Mouse (Mus musculus) small intestine, adult 2 months (tissue): ENCODE measurements at regions not wholly inside any gene's neighbourhood (a gene's known extent, or its start where the extent isn't known, plus 50 kb on each side); places are given as distances from the start of the nearest gene placed in this dataset.

Experiments
- H3K27ac ChIP-seq: fragments of 200-500 bp; 2 replicates; pipeline ENCODE4 v1.5.1; 2012; ENCODE audit warnings: low read depth, low read length, control low read depth, inconsistent platforms; ENCODE audit not compliant: insufficient read depth
- H3K27me3 ChIP-seq: fragments of 200-500 bp; 2 replicates; pipeline ENCODE4 v1.6.1; 2012; ENCODE audit warnings: mild to moderate bottlenecking, moderate library complexity, low read length, inconsistent platforms; ENCODE audit not compliant: control insufficient read depth, insufficient read depth
- H3K36me3 ChIP-seq: fragments of 200-500 bp; 2 replicates; pipeline ENCODE4 v1.6.1; 2012; ENCODE audit warnings: mild to moderate bottlenecking, low read length, control low read depth, inconsistent platforms; ENCODE audit not compliant: control insufficient read depth, insufficient read depth
- H3K4me1 ChIP-seq: fragments of 200-500 bp; 2 replicates; pipeline ENCODE4 v1.6.1; 2012; ENCODE audit warnings: low read length, inconsistent platforms, mixed read lengths; ENCODE audit not compliant: control insufficient read depth, insufficient read depth, insufficient read length
- H3K4me3 ChIP-seq: fragments of 200-500 bp; 2 replicates; pipeline ENCODE4 v1.5.1; 2012; ENCODE audit warnings: low read depth, mild to moderate bottlenecking, control low read depth, inconsistent platforms, low read length, moderate library complexity
- CTCF ChIP-seq: fragments of 200-500 bp; IDR thresholded peaks from 2 replicates; pipeline ENCODE4 v1.5.1; 2012; ENCODE audit warnings: low read depth, mild to moderate bottlenecking, control low read depth, inconsistent platforms, low read length, moderate library complexity, mixed read lengths; ENCODE audit not compliant: insufficient replicate concordance, insufficient read length; ENCODE audit errors: extremely low read depth
- POLR2A ChIP-seq: fragments of 200-500 bp; IDR thresholded peaks from 2 replicates; pipeline ENCODE4 v1.6.1; 2012; ENCODE audit warnings: low read depth, mild to moderate bottlenecking, control low read depth, inconsistent platforms, low read length, moderate library complexity
- WGBS: fragments of 180-500 bp; shearing (Covaris S2); methylation state at CpG from one replicate; pipeline ENCODE4 v1.1.7; 2018; 5-methylcytosine and 5-hydroxymethylcytosine counted together

GRCm38 (mm10) chr7:133317511-133317910 is 193.4 kb upstream of the Ctbp2 start:
- H3K36me3 ChIP-seq = no peaks in the 10 kb centered on the region
- H3K4me3 ChIP-seq = no peak overlapping the region

GRCm38 (mm10) chr7:133316701-133317475 is 192.7 kb upstream of the Ctbp2 start:
- Histone ChIP-seq H3K36me3 (no peaks in the 10 kb centered on the region), H3K4me3 (no peak overlapping the region), H3K4me1 (no peaks in the 10 kb centered on the region), H3K27me3 (no peaks in the 10 kb centered on the region), H3K27ac (no peak overlapping the region)
- TF ChIP-seq CTCF (no peak), POLR2A (no peak)
- WGBS = 59% methylated on average over 9 of the region's 9 CpGs

More at GRCm38 (mm10) chr7:133317511-133317910, 193.4 kb upstream of the Ctbp2 start:
- H3K4me1 ChIP-seq = no peaks in the 10 kb centered on the region
- TF ChIP-seq CTCF = no peak
- no peak for TF ChIP-seq POLR2A
- H3K27ac ChIP-seq = no peak overlapping the region
- no peaks in the 10 kb centered on the region for H3K27me3 ChIP-seq

DNA sequence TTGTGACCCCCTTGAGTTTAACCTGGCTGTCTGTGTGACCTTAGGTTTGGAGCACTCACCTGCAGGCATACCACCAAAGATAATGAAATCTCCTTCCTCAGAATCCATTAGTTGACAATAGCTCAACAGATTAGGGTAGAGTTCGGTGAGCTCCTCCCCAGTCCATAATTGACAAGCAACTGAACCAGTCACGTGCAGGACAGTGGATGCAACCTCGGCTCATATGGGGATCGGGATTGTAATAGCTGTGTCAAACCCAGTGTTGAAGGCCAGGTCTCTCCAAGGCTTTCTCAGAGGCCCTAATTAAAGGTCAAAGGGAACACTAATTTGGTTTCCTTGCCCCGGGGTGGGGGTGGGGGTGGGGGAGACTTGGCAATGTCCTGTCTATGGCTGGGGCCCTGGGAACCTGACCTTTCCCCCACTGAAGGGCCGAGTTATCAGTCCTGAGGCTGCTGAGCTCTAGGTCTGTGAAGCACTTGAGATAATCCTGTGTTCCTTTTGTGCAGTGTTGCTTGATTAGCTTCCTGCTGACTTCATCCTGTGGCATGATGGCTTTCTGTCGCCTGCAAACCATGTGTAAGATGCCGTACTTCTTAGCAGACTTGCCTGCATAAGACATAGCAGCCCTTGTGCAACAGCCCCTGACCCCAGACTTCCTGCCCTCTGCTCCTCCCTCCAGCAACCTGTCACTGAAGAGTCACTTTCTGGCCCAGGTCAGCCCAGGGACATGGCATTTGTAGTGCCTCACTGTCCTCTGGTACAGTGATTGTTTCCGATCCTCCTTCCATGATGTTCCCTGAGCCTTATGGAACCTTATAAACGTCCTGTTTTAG is 191.3 kb upstream of the Ctbp2 start:
- 48% methylated on average over 10 of the region's 10 CpGs for WGBS
- TF ChIP-seq POLR2A (no peak), CTCF (no peak)
- Histone ChIP-seq H3K27ac (no peak overlapping the region), H3K36me3 (no peaks in the 10 kb centered on the region), H3K27me3 (no peaks in the 10 kb centered on the region), H3K4me3 (no peak overlapping the region), H3K4me1 (no peaks in the 10 kb centered on the region)

DNA sequence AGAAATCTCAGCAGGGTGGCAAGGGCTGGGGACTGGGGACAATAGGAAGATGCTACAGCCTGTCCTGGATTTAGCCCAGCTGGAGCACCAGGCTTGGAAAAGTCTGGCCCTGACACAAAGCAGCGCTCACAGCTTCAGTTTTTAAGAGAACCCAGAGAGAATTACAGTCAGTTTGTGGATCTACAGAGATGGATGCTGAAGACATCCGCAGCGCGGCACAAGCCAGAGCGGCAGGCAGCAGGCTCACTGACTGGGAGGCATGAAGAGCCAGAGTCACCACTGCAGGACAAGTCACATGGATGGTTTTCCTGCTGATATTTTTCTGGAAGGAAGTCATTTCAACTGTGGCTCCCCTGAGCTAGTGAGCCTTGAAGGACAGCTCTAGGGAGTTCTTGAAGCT is 189.0 kb upstream of the Ctbp2 start:
- Histone ChIP-seq H3K4me3 (no peak overlapping the region), H3K4me1 (no peaks in the 10 kb centered on the region), H3K27ac (no peak overlapping the region), H3K36me3 (no peaks in the 10 kb centered on the region), H3K27me3 (no peaks in the 10 kb centered on the region)
- TF ChIP-seq POLR2A (no peak), CTCF (no peak)
- 72% methylated on average over 5 of the region's 5 CpGs for WGBS

GRCm38 (mm10) chr7:133311116-133311801 is 187.1 kb upstream of the Ctbp2 start:
- no peak overlapping the region for H3K4me3 ChIP-seq
- H3K4me1 ChIP-seq = no peaks in the 10 kb centered on the region
- no peak for TF ChIP-seq POLR2A
- TF ChIP-seq CTCF = no peak
- H3K27ac ChIP-seq = no peak overlapping the region
- no peaks in the 10 kb centered on the region for H3K36me3 ChIP-seq
- whole genome bisulfite sequencing = 46% methylated on average over 9 of the region's 9 CpGs
- H3K27me3 ChIP-seq = no peaks in the 10 kb centered on the region

DNA sequence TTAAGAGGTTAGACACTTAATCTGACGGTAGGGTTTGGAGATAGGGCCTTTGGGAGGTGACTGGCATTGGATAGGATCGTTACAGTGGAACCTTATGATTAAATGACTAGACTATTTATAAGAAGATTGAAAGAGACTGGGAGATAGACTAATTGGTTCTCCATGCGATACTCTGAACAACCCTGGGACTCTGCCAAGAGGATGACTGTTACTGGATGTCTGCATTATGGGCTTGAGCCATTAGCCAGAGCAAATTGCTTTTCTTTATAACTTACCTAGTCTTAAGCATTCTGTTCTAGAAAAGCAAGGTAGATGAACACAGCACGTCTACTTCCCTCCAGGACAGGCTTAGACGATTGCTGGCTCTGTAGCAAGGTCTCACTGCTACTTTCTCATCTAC is 180.3 kb upstream of the Ctbp2 start:
- Histone ChIP-seq H3K27ac (no peak overlapping the region), H3K27me3 (no peaks in the 10 kb centered on the region), H3K4me3 (no peak overlapping the region), H3K4me1 (no peaks in the 10 kb centered on the region), H3K36me3 (no peaks in the 10 kb centered on the region)
- WGBS = 73% methylated on average over 5 of the region's 5 CpGs
- TF ChIP-seq CTCF = no peak
- no peak for TF ChIP-seq POLR2A

DNA sequence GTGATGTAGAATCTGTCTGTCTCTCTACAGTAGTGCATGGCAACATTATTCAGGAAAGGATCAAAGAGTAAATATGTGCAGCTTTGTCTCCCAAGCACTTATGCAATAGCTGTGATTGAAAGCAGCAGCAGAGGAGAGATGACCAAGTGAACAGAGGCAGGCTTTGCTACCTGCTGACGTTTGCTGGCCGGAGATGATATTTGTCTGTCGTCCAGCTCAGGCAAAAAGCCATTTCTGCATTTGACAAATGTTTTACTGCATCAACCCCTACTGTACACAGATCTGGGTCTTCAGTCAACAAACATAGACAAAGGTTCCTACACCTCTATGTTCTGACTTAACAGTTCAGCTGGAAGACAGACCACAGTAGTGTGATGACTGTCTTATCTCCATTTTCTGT is 166.3 kb upstream of the Ctbp2 start:
- WGBS = 76% methylated on average over 3 of the region's 3 CpGs
- no peaks in the 10 kb centered on the region for H3K36me3 ChIP-seq
- no peak overlapping the region for H3K4me3 ChIP-seq
- TF ChIP-seq CTCF (no peak), POLR2A (no peak)
- H3K4me1 ChIP-seq = no peaks in the 10 kb centered on the region
- H3K27me3 ChIP-seq = no peaks in the 10 kb centered on the region
- no peak overlapping the region for H3K27ac ChIP-seq
